Mouse (Mus musculus) liver, adult 2 months (tissue): ENCODE measurements around the gene Dpy30. TPM values are rescaled to one million over a fixed set of nuclear protein-coding genes. Genes with fewer than 3 reads are reported as not detected.

Source experiments
- DNase-seq: peaks from one replicate; pipeline ENCODE4 v3.0.0-alpha.2; 2011; ENCODE audit warnings: low read depth, low spot score; ENCODE audit errors: extremely low read depth
- H3K27ac ChIP-seq: fragments of 200-500 bp; replicated peaks from 2 replicates; pipeline ENCODE4 v1.5.1; 2012; ENCODE audit warnings: low read depth, mild to moderate bottlenecking, control low read depth, inconsistent platforms, low read length; ENCODE audit not compliant: insufficient read depth
- H3K27me3 ChIP-seq: fragments of 200-500 bp; 2 replicates; pipeline ENCODE4 v1.6.1; 2012; ENCODE audit warnings: mild to moderate bottlenecking, moderate library complexity, low read length, inconsistent platforms; ENCODE audit not compliant: control insufficient read depth, insufficient read depth
- H3K36me3 ChIP-seq: fragments of 200-500 bp; 2 replicates; pipeline ENCODE4 v1.6.1; 2012; ENCODE audit warnings: low read length, inconsistent platforms; ENCODE audit not compliant: control insufficient read depth, insufficient read depth
- H3K4me1 ChIP-seq: fragments of 200-500 bp; 2 replicates; pipeline ENCODE4 v1.6.1; 2011; ENCODE audit warnings: low read length; ENCODE audit not compliant: control insufficient read depth, insufficient read depth
- H3K4me3 ChIP-seq: fragments of 200-500 bp; 2 replicates; pipeline ENCODE4 v1.5.1; 2011; ENCODE audit warnings: low read depth, mild to moderate bottlenecking, control low read depth, low read length, moderate library complexity; ENCODE audit not compliant: insufficient read depth
- H3K79me2 ChIP-seq: fragments of 200-500 bp; 2 replicates; pipeline ENCODE4 v1.6.1; 2012; ENCODE audit warnings: inconsistent platforms, mild to moderate bottlenecking, low read length, moderate library complexity; ENCODE audit not compliant: control insufficient read depth, insufficient read depth
- H3K9ac ChIP-seq: fragments of 200-500 bp; 2 replicates; pipeline ENCODE4 v1.6.1; 2012; ENCODE audit warnings: low read depth, mild to moderate bottlenecking, control low read depth, inconsistent platforms, low read length
- CTCF ChIP-seq: fragments of 200-500 bp; IDR thresholded peaks from 2 replicates; pipeline ENCODE4 v1.5.1; 2011; ENCODE audit warnings: low read depth, low read length, control low read depth
- POLR2A ChIP-seq: fragments of 200-500 bp; IDR thresholded peaks from 2 replicates; pipeline ENCODE4 v1.6.1; 2011; ENCODE audit warnings: low read length, control low read depth; ENCODE audit not compliant: insufficient read depth; ENCODE audit errors: extremely low read depth
- WGBS: fragments of 180-500 bp; shearing (Covaris S2); methylation state at CpG from one replicate; pipeline ENCODE4 v1.1.7; 2018; 5-methylcytosine and 5-hydroxymethylcytosine counted together
- polyA plus RNA-seq: library from polyadenylated mRNA; depleted of rRNA; stranded (reverse); fragments of >200 nt; gene quantifications from 2 replicates; pipeline ENCODE4 v1.2.3, GENCODE M21; 2012
- total RNA-seq: library from RNA; depleted of rRNA; stranded (reverse); fragments of >200 nt; gene quantifications from 2 replicates; pipeline ENCODE4 v1.2.3, GENCODE M21; 2014

Dpy30 gene
- total and polyA plus RNA-seq, 2 experiments = 29.2 to 34.7 TPM

DNA sequence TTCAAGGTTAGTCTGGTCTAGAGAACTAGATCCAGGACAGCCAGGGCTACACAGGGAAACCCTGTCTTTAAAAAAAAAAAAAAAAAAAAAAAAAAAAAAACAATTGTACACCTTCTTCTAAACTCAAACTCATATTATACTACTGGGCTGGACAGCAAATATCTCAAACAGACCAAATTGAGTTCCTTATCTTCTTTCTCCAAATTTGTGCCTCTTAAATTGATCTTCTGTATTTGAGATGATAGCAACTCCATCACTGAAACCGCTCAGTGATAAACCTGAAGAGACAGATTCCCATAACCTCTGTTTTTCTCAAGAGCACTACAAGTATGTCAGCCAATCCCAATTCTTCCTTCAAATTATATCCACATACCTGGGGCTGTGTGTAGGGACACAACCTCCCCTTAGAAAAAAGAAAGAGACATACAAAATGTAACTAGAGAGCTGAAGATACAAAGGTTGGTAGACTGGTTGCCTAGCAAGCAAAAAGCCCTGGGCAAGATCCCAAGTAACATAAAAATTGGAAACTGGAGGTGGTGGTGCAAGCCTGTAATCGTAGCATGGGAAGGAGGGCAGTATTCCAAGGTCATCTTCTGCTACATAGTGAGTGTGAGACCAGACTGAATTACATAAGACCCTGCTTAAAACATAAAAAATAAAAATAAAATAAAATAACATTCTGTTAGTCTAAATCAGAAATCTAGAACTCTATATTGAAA is 39.2 kb downstream of the Dpy30 start:
- H3K4me1 ChIP-seq = peaks cover 13% of the 10 kb centered on the region
- H3K27me3 ChIP-seq = no peaks in the 10 kb centered on the region
- 15% methylated on average over 2 of the region's 2 CpGs for WGBS
- H3K36me3 ChIP-seq = peaks cover 1% of the 10 kb centered on the region; the same call in 1 of the 2 replicates
- 0 out of 2 replicates have a peak overlapping the region, but pooled peaks have one; percentile 61 for H3K27ac ChIP-seq
- H3K9ac ChIP-seq = no peak overlapping the region
- H3K79me2 ChIP-seq = peaks cover 44% of the 10 kb centered on the region
- DNase-seq = peak; percentile 95
- no peak for TF ChIP-seq CTCF
- no peak for TF ChIP-seq POLR2A
- no peak overlapping the region for H3K4me3 ChIP-seq

DNA sequence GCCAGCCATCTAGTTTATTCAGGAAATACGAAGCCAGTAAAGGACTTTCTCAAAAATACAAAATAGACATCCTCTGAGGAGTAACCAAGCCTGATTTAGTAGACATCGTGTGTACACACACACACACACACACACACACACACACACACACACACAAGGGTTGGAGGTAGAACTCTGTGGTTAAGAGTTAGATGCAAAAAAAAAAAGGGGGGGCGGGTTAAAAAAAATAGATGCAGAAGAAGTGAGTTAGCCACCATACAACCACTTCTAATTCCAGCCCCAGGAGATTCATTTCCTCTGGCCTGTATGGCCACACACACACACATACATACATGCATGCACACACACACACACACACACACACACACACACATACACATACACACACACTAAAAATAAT is 41.7 kb downstream of the Dpy30 start:
- WGBS = 92% methylated on average over 3 of the region's 3 CpGs
- no peaks in the 10 kb centered on the region for H3K27me3 ChIP-seq
- no peak overlapping the region for H3K4me3 ChIP-seq
- peaks cover 1% of the 10 kb centered on the region; the same call in 1 of the 2 replicates for H3K36me3 ChIP-seq
- peaks cover 37% of the 10 kb centered on the region; the same call in 1 of the 2 replicates for H3K79me2 ChIP-seq
- H3K4me1 ChIP-seq = peaks cover 16% of the 10 kb centered on the region
- no peak overlapping the region for H3K9ac ChIP-seq
- H3K27ac ChIP-seq = no peak overlapping the region
- no peak for DNase-seq
- TF ChIP-seq POLR2A (no peak), CTCF (no peak)

DNA sequence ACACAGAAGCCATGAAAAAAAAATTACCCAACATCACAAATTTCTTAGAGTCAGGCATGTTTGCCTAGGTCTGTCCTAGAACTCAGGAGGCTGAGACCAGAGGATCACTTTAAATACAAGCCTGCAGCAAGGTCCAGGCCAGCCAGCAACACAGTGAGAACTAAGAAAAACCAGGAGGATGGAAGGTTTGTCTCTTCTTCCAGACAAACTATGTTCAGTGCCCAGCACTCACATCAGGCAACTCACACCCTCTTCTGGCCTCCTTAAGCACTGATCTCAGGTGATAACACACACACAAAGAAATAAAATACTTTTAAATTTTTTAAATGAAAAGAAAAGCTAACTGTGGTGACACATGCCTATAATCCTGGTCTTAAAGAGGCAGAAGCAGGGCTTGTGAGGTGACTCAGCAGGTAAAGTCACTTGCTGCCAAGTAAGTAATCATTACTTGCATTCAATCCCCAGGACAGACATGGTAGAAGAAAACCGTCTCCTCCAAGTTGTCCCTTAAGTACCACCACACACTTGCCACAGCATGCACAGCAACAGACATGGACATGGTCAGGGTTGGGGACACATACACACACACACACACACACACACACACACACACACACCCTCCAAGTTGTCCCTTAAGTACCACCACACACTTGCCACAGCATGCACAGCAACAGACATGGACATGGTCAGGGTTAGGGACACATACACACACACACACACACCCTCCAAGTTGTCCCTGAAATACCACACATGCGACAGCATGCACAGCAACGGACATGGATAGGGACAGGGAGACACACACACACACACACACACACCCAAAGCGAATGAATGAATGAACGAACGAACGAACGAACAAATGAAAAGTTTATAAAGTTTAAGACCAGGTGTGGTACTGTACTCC is 44.5 kb downstream of the Dpy30 start:
- H3K9ac ChIP-seq = no peak overlapping the region
- no peak overlapping the region for H3K4me3 ChIP-seq
- WGBS = 86% methylated on average over 8 of the region's 8 CpGs
- DNase-seq = peak; percentile 48
- H3K36me3 ChIP-seq = peaks cover 1% of the 10 kb centered on the region; the same call in 1 of the 2 replicates
- H3K27me3 ChIP-seq = no peaks in the 10 kb centered on the region
- TF ChIP-seq POLR2A = no peak
- TF ChIP-seq CTCF = no peak
- no peak overlapping the region for H3K27ac ChIP-seq
- peaks cover 32% of the 10 kb centered on the region; the same call in 1 of the 2 replicates for H3K79me2 ChIP-seq
- H3K4me1 ChIP-seq = peaks cover 16% of the 10 kb centered on the region; the same call in 1 of the 2 replicates

DNA sequence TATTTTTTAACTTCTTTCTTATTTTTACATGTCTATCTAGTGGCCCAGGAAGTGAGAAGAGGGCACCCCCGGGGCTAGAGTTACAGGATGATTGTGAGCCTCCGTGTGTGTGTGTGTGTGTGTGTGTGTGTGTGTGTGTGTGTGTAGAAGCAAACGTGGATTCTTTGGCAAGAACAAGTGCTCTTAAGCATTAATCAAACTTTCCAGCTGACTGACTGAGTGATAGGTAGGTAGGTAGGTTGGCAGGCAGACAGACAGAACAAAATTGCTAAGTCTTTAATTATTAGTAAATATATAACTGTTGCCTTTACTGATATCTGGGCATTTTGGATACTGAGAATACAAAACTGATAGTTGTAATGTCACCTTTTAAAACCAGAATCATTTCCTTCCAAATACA is 49.3 kb downstream of the Dpy30 start:
- Histone ChIP-seq H3K4me1 (peaks cover 24% of the 10 kb centered on the region), H3K4me3 (no peak overlapping the region), H3K27me3 (no peaks in the 10 kb centered on the region), H3K9ac (no peak overlapping the region), H3K79me2 (peaks cover 25% of the 10 kb centered on the region; the same call in 1 of the 2 replicates), H3K27ac (0 out of 2 replicates have a peak overlapping the region, but pooled peaks have one; percentile 28), H3K36me3 (no peaks in the 10 kb centered on the region)
- WGBS = 9% methylated on average over 3 of the region's 3 CpGs
- DNase-seq = peak; percentile 60
- TF ChIP-seq POLR2A (no peak), CTCF (no peak)

DNA sequence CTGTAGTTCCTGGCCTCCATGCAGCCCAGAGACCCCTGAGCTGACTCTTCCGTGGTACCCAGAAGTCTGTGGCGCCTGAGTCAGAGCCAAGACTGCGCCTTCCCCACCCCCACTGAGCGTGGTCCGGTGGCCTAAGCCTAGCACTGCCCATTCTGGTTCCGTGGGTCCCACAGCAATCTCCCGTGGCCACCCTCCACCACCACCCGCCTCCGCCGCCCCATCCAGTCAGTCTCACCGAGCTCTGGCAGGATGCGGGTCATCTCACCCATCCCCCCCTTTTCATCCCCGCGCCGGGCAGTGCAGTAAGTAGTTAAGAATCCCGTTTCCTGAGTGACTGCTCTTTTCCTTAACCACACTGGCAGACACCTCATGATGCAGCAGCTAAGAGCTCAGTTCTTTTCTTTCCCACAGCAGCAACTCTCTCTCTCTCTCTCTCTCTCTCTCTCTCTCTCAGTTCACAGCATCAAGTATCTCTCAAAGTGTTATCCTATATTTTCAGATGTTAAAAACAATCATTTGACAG is 51.0 kb downstream of the Dpy30 start:
- Histone ChIP-seq H3K36me3 (no peaks in the 10 kb centered on the region), H3K4me3 (no peak overlapping the region), H3K9ac (no peak overlapping the region), H3K27ac (no peak overlapping the region), H3K79me2 (peaks cover 32% of the 10 kb centered on the region; the same call in 1 of the 2 replicates), H3K27me3 (no peaks in the 10 kb centered on the region), H3K4me1 (peaks cover 22% of the 10 kb centered on the region)
- 71% methylated on average over 16 of the region's 16 CpGs for WGBS
- no peak for DNase-seq
- TF ChIP-seq POLR2A = no peak
- no peak for TF ChIP-seq CTCF
